Mouse (Mus musculus) stomach, embryonic 14.5 days (tissue): ENCODE results near the gene Drc7. TPM values are rescaled to one million over a fixed set of nuclear protein-coding genes. Genes with fewer than 3 reads are reported as not detected.

Experiments
- ATAC-seq: fragments of 200-750 bp; cut with Nextera tagmentation; 2 replicates; pipeline ENCODE4 v1.8.0; 2017; ENCODE audit warnings: low read depth, moderate TSS enrichment; ENCODE audit not compliant: insufficient number of reproducible peaks, insufficient read depth, low FRiP score
- H3K27ac ChIP-seq: fragments of 300-500 bp; sonication (generic); 2 replicates; pipeline ENCODE4 v1.5.1; 2014; ENCODE audit warnings: mild to moderate bottlenecking, low read length, moderate library complexity, mixed read lengths
- H3K27me3 ChIP-seq: fragments of 300-500 bp; sonication (generic); 2 replicates; pipeline ENCODE4 v1.6.1; 2014; ENCODE audit warnings: low read length, control low read depth, mixed read lengths; ENCODE audit not compliant: control insufficient read depth, insufficient read depth
- H3K36me3 ChIP-seq: fragments of 300-500 bp; sonication (generic); 2 replicates; pipeline ENCODE4 v1.6.1; 2014; ENCODE audit warnings: mild to moderate bottlenecking, control low read depth, low read length, moderate library complexity, mixed read lengths; ENCODE audit not compliant: control insufficient read depth, insufficient read depth
- H3K4me1 ChIP-seq: fragments of 300-500 bp; sonication (generic); 2 replicates; pipeline ENCODE4 v1.6.1; 2014; ENCODE audit warnings: low read length, control low read depth, mixed read lengths; ENCODE audit not compliant: control insufficient read depth, insufficient read depth
- H3K4me2 ChIP-seq: fragments of 300-500 bp; sonication (generic); replicated peaks from 2 replicates; pipeline ENCODE4 v1.6.1; 2014; ENCODE audit warnings: low read depth, low read length, control low read depth
- H3K4me3 ChIP-seq: fragments of 300-500 bp; sonication (generic); 2 replicates; pipeline ENCODE4 v1.5.1; 2014; ENCODE audit warnings: low read depth, low read length, control low read depth
- H3K9ac ChIP-seq: fragments of 300-500 bp; sonication (generic); replicated peaks from 2 replicates; pipeline ENCODE4 v1.6.1; 2014; ENCODE audit warnings: low read depth, mild to moderate bottlenecking, control low read depth, low read length, moderate library complexity, mixed read lengths
- H3K9me3 ChIP-seq: fragments of 300-500 bp; sonication (generic); 2 replicates; pipeline ENCODE4 v1.6.1; 2016; ENCODE audit warnings: low read depth, low read length, control low read depth; ENCODE audit not compliant: control insufficient read depth
- WGBS: fragments of 180-500 bp; shearing (Covaris S2); extraction: QIAGEN DNeasy Blood & Tissue Kit; methylation state at CpG from one replicate; pipeline ENCODE4 v1.1.7; 2014; 5-methylcytosine and 5-hydroxymethylcytosine counted together
- polyA plus RNA-seq: library from polyadenylated mRNA; unstranded; fragments of >200 nt; fragmentation: Nextera tagmentation; extraction: Ambion mirVana; gene quantifications from 2 replicates; pipeline ENCODE4 v1.2.1, GENCODE M21; 2014

The Drc7 gene
- polyA plus RNA-seq, 1 experiment from 2014 or later = not detected

- H3K27me3 ChIP-seq = no peaks in the 10 kb centered on the region
- no peak for ATAC-seq
- H3K9me3 ChIP-seq = no peaks in the 10 kb centered on the region
- peaks cover 6% of the 10 kb centered on the region; the same call in 1 of the 2 replicates for H3K4me1 ChIP-seq
- H3K4me3 ChIP-seq = no peak overlapping the region
- no peak overlapping the region for H3K4me2 ChIP-seq
- WGBS = 83% methylated on average over 7 of the region's 7 CpGs
- no peak overlapping the region for H3K27ac ChIP-seq
- no peak overlapping the region for H3K9ac ChIP-seq
- peaks cover 14% of the 10 kb centered on the region for H3K36me3 ChIP-seq
Measured at GRCm38 (mm10) chr8:95085432-95086141, 30.7 kb downstream of the Drc7 start.

GRCm38 (mm10) chr8:95093574-95093973 lies 38.7 kb downstream of the Drc7 start:
- ATAC-seq = no peak
- H3K4me1 ChIP-seq = no peaks in the 10 kb centered on the region
- peaks cover 25% of the 10 kb centered on the region for H3K36me3 ChIP-seq
- WGBS = 85% methylated on average over 4 of the region's 4 CpGs
- no peak overlapping the region for H3K4me2 ChIP-seq
- no peak overlapping the region for H3K4me3 ChIP-seq
- H3K27me3 ChIP-seq = no peaks in the 10 kb centered on the region
- H3K9ac ChIP-seq = no peak overlapping the region
- H3K9me3 ChIP-seq = no peaks in the 10 kb centered on the region
- no peak overlapping the region for H3K27ac ChIP-seq

DNA sequence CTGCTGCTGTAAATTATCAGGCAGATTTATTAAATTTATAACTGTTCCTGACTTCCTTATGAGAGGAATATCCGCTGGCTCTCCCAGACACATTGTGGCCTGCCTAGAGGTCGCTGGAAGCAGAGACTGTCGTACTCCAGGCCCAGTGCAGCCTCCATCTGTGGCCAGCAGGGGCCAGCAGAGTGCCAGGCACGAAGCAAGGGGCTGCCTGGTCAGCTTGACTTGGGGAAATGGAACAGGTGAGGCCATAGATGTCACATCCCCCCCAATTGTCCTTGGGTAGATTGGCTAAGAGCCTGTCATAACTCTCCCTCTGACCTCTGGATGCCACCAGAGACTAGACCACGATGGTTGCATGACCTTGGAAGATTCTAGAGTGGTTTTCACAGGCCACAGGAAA lies 44.1 kb downstream of the Drc7 start:
- Histone ChIP-seq H3K4me2 (no peak overlapping the region), H3K9me3 (no peaks in the 10 kb centered on the region), H3K4me1 (no peaks in the 10 kb centered on the region), H3K27me3 (no peaks in the 10 kb centered on the region), H3K4me3 (no peak overlapping the region), H3K9ac (no peak overlapping the region), H3K36me3 (peaks cover 36% of the 10 kb centered on the region), H3K27ac (no peak overlapping the region)
- WGBS = 27% methylated on average over 5 of the region's 5 CpGs
- ATAC-seq = 0 out of 2 replicates have a peak, but pooled peaks have one; percentile 47

- no peak overlapping the region for H3K4me3 ChIP-seq
- H3K36me3 ChIP-seq = peaks cover 27% of the 10 kb centered on the region
- no peak overlapping the region for H3K9ac ChIP-seq
- no peaks in the 10 kb centered on the region for H3K4me1 ChIP-seq
- no peaks in the 10 kb centered on the region for H3K27me3 ChIP-seq
- H3K9me3 ChIP-seq = no peaks in the 10 kb centered on the region
- WGBS = 70% methylated on average over 4 of the region's 4 CpGs
- ATAC-seq = no peak
- H3K4me2 ChIP-seq = no peak overlapping the region
- no peak overlapping the region for H3K27ac ChIP-seq
Measured at GRCm38 (mm10) chr8:95101972-95102371, 47.1 kb downstream of the Drc7 start.

DNA sequence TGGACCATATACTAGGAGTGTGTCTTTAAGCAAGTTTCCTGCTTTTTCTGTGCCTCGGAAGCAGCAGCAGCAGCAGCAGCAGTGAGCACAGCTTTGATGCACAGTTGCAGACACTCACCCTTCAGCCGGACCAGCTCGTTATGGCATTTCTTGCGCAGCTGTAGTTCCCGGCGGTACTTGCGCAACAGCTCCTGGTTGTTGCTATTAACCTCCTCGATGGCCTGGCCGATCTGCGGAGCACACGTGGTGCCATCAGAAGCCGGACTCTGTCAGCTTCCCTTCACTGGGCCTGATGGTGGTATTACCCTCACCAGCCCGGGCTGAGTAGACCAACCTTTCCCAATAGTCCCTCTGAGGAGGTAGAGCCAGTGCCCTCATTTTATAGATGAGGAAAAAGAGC lies 52.4 kb downstream of the Drc7 start:
- H3K9ac ChIP-seq = no peak overlapping the region
- H3K4me2 ChIP-seq = no peak overlapping the region
- WGBS = 91% methylated on average over 13 of the region's 13 CpGs
- no peak overlapping the region for H3K4me3 ChIP-seq
- peaks cover 16% of the 10 kb centered on the region; the same call in 1 of the 2 replicates for H3K36me3 ChIP-seq
- no peaks in the 10 kb centered on the region for H3K27me3 ChIP-seq
- H3K4me1 ChIP-seq = no peaks in the 10 kb centered on the region
- H3K27ac ChIP-seq = no peak overlapping the region
- ATAC-seq = no peak
- H3K9me3 ChIP-seq = no peaks in the 10 kb centered on the region

- Histone ChIP-seq H3K27ac (no peak overlapping the region), H3K27me3 (no peaks in the 10 kb centered on the region), H3K36me3 (peaks cover 7% of the 10 kb centered on the region; the same call in 1 of the 2 replicates), H3K4me1 (no peaks in the 10 kb centered on the region), H3K4me3 (no peak overlapping the region), H3K4me2 (no peak overlapping the region), H3K9ac (no peak overlapping the region), H3K9me3 (no peaks in the 10 kb centered on the region)
- 91% methylated on average over 3 of the region's 3 CpGs for WGBS
- ATAC-seq = no peak
Measured at GRCm38 (mm10) chr8:95112594-95112993, 57.7 kb downstream of the Drc7 start.

GRCm38 (mm10) chr8:95113108-95113507 lies 58.2 kb downstream of the Drc7 start:
- Histone ChIP-seq H3K27me3 (no peaks in the 10 kb centered on the region), H3K4me1 (no peaks in the 10 kb centered on the region), H3K9me3 (no peaks in the 10 kb centered on the region), H3K4me2 (no peak overlapping the region), H3K9ac (no peak overlapping the region), H3K27ac (no peak overlapping the region), H3K4me3 (no peak overlapping the region), H3K36me3 (peaks cover 5% of the 10 kb centered on the region; the same call in 1 of the 2 replicates)
- 79% methylated on average over 4 of the region's 4 CpGs for WGBS
- no peak for ATAC-seq

DNA sequence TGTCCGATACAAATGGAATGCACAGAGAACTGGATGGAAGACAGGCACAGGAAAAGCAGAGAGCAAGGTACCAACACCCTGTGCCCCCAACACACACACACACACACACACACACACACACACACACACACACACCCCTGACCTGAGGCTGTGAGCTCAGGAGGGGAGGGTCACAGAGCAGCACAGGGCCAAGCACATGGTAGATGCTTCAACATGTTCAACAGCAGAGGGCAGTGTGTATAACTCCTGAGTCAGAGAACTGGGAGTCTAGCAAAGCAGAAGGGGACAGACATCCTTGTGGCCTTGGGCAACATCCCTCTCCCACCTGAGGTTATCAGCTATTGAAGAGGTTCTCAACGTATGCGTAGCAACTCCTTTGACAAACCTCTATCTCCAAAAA lies 58.8 kb downstream of the Drc7 start:
- H3K36me3 ChIP-seq = peaks cover 5% of the 10 kb centered on the region; the same call in 1 of the 2 replicates
- WGBS = 72% methylated on average over 3 of the region's 3 CpGs
- H3K27me3 ChIP-seq = no peaks in the 10 kb centered on the region
- no peaks in the 10 kb centered on the region for H3K9me3 ChIP-seq
- no peak overlapping the region for H3K4me2 ChIP-seq
- H3K4me1 ChIP-seq = no peaks in the 10 kb centered on the region
- no peak for ATAC-seq
- no peak overlapping the region for H3K27ac ChIP-seq
- H3K9ac ChIP-seq = no peak overlapping the region
- no peak overlapping the region for H3K4me3 ChIP-seq

GRCm38 (mm10) chr8:95123455-95123854 lies 68.6 kb downstream of the Drc7 start:
- Histone ChIP-seq H3K27me3 (no peaks in the 10 kb centered on the region), H3K9ac (no peak overlapping the region), H3K4me2 (no peak overlapping the region), H3K36me3 (peaks cover 3% of the 10 kb centered on the region; the same call in 1 of the 2 replicates), H3K4me3 (no peak overlapping the region), H3K4me1 (no peaks in the 10 kb centered on the region), H3K27ac (no peak overlapping the region), H3K9me3 (no peaks in the 10 kb centered on the region)
- no peak for ATAC-seq
- WGBS = 86% methylated on average over 5 of the region's 5 CpGs
